In the genomic region with DNA sequence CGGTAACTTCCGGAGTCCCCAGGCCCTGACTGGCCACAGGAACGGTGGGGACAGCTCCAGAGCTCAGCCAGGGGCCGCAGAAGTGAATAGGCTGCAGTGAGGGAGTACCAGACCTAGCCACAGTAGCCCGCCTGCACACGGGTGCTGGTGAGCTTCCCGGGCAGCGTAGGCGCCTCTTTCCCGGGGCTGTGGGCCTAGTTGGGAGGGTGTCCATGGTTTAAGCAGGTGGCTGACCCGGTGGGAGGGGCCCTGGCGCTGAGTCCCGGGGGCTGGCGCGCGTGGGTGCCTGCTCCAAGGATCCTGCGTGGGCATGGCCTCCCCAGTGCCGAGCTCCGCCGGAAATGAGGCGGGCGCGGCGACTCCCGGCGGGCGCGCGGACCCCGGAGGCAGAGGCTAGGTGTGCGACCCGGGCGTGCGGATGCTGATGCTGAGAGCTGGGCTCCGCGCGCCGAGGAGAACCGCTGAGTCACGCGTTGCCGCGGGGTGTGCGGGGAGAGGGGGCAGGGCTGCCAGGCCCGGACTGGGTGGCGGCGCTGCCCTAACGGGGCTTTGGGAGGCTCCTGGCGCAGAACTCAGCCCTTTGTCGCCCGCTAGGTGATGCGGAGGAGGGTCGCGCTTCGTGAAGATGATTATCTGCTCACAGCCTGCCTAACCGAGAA, we compare ENCODE assay signal across 10 mouse cellular contexts. TPM values are rescaled to one million over a fixed set of nuclear protein-coding genes. Genes with fewer than 3 reads are reported as not detected.
A peak's percentile ranks its signal among the peaks of the same experiment; 100 is the strongest.
DNase-seq lines count a peak whose midpoint lies in the region; ATAC-seq and TF ChIP-seq lines count a peak whose summit lies in the region.
"Had no signal": no experiment of that assay in that cellular context is flagged by ENCODE, and none has a peak within 500 bp of the region (broad histone marks: within the 10 kb centered on the region; RNA-seq: fewer than 3 reads in every experiment).

No protein-coding gene starts in this region.

- TF ChIP-seq EP300 in heart, postnatal 0 days (IDR thresholded peaks at IDR 0.05; ENCODE audit: low read depth) = no peak

- no peaks in the 10 kb centered on the region for H3K36me3 ChIP-seq in heart, postnatal 0 days (replicated peaks; ENCODE audit: control insufficient read depth, insufficient read depth, low read length)
- H3K36me3 ChIP-seq in forebrain, embryonic 13.5 days (ENCODE audit: poor library complexity, severe bottlenecking) = no peaks in the 10 kb centered on the region
- no peaks in the 10 kb centered on the region for H3K36me3 ChIP-seq in neural tube, embryonic 14.5 days (ENCODE audit: control insufficient read depth, insufficient read depth, low read length)

- 1% methylated on average over 55 of the region's 56 CpGs for WGBS in heart, postnatal 0 days
- under 1% methylated on average over 50 of the region's 56 CpGs for WGBS in forebrain, embryonic 13.5 days
- WGBS in neural tube, embryonic 14.5 days = under 1% methylated on average over 51 of the region's 56 CpGs

- intact Hi-C loops in heart, postnatal 25 days (cut with DNase I) = no loop called here

- no peak for DNase-seq in heart, postnatal 0 days (ENCODE audit: low spot score)
- no peak for DNase-seq in heart, postnatal 25 days (ENCODE audit: low spot score)
- DNase-seq in adrenal gland, postnatal 25 days = peak; percentile 45
- DNase-seq in left cerebral cortex, adult 11 months (ENCODE audit: low spot score) = peak; percentile 68
- DNase-seq in urinary bladder, postnatal 4 days (ENCODE audit: low spot score in 2 of 2) = no peak

- H3K9ac ChIP-seq in heart, postnatal 0 days (replicated peaks; ENCODE audit: low read depth, low read length) = no peak overlapping the region
- H3K9ac ChIP-seq in forebrain, embryonic 13.5 days = peak overlapping the region; percentile 65
- H3K9ac ChIP-seq in neural tube, embryonic 14.5 days (replicated peaks; ENCODE audit: low read depth, low read length) = peak overlapping the region; percentile 87

- TF ChIP-seq CTCF in heart, postnatal 0 days (IDR thresholded peaks at IDR 0.05; ENCODE audit: low read depth) = no peak

- H3K27me3 ChIP-seq in heart, postnatal 0 days (ENCODE audit: control insufficient read depth, insufficient read depth, low read length) = peaks cover 81% of the 10 kb centered on the region
- peaks cover 94% of the 10 kb centered on the region for H3K27me3 ChIP-seq in forebrain, embryonic 13.5 days
- H3K27me3 ChIP-seq in neural tube, embryonic 14.5 days (ENCODE audit: control insufficient read depth, insufficient read depth, low read length) = peaks cover 27% of the 10 kb centered on the region

- no peaks in the 10 kb centered on the region for H3K4me1 ChIP-seq in heart, postnatal 0 days (ENCODE audit: control insufficient read depth, insufficient read depth)
- peaks cover 14% of the 10 kb centered on the region for H3K4me1 ChIP-seq in forebrain, embryonic 13.5 days
- 0 out of 2 replicates have a peak, but pooled peaks cover 15% of the 10 kb centered on the region for H3K4me1 ChIP-seq in neural tube, embryonic 14.5 days (ENCODE audit: control insufficient read depth, insufficient read depth, low read length)

- no peak for ATAC-seq in heart, postnatal 0 days (ENCODE audit: insufficient read depth, low read depth)
- ATAC-seq in forebrain, embryonic 13.5 days = peak; percentile 51; the same call in 1 of the 2 replicates
- ATAC-seq in neural tube, embryonic 14.5 days (ENCODE audit: low read depth) = peak; percentile 74
- no peak for ATAC-seq in megakaryocyte progenitor cell, adult 5-6 weeks (replicated peaks; ENCODE audit: poor library complexity)

- H3K4me3 ChIP-seq in heart, postnatal 0 days (ENCODE audit: low read depth, low read length) = peak overlapping the region; percentile 32
- H3K4me3 ChIP-seq in forebrain, embryonic 13.5 days = peak overlapping the region; percentile 49
- H3K4me3 ChIP-seq in neural tube, embryonic 14.5 days (ENCODE audit: low read depth, low read length) = peak overlapping the region; percentile 61

- peak overlapping the region; percentile 20 for H3K4me2 ChIP-seq in heart, postnatal 0 days (ENCODE audit: low read depth, low read length)
- H3K4me2 ChIP-seq in forebrain, embryonic 13.5 days = peak overlapping the region; percentile 78
- peak overlapping the region; percentile 82 for H3K4me2 ChIP-seq in neural tube, embryonic 14.5 days (ENCODE audit: low read depth, low read length)

- no peak overlapping the region for H3K27ac ChIP-seq in heart, postnatal 0 days (ENCODE audit: low read depth)
- H3K27ac ChIP-seq in forebrain, embryonic 13.5 days = peak overlapping the region; percentile 42
- H3K27ac ChIP-seq in neural tube, embryonic 14.5 days (ENCODE audit: low read depth, low read length) = peak overlapping the region; percentile 82

- no peaks in the 10 kb centered on the region for H3K9me3 ChIP-seq in heart, postnatal 0 days (replicated peaks; ENCODE audit: control insufficient read depth, low read length)
- no peaks in the 10 kb centered on the region for H3K9me3 ChIP-seq in forebrain, embryonic 13.5 days (replicated peaks)
- no peaks in the 10 kb centered on the region for H3K9me3 ChIP-seq in neural tube, embryonic 14.5 days (ENCODE audit: control insufficient read depth, low read length)

RNA-seq across cellular contexts. Expression of gene Ppp2r2c, which starts 1.4 kb away (rescaled TPM):
- 0.12 TPM in 1 of 2 replicates, not detected in the other for total RNA-seq in heart, postnatal 0 days (2014; rRNA removed; ENCODE audit: low replicate concordance)
- polyA plus RNA-seq in heart, postnatal 0 days (2015; fragmentation: Nextera tagmentation; extraction: Ambion mirVana) = 0.04 TPM in 1 of 2 replicates, not detected in the other
- total RNA-seq in heart, postnatal 25 days (2021) = under 1 TPM; 0.17 to 0.18 TPM
- total RNA-seq in adrenal gland, postnatal 25 days (2021) = 4.7 and 7.5 TPM in 2 replicates
- 8.8 and 9.0 TPM in 2 replicates for polyA plus RNA-seq in forebrain, embryonic 13.5 days (2015; fragmentation: Nextera tagmentation; extraction: Ambion mirVana)
- 64.1 and 67.0 TPM in 2 replicates for polyA plus RNA-seq in neural tube, embryonic 14.5 days (2014; fragmentation: Nextera tagmentation; extraction: Ambion mirVana)
- total RNA-seq in megakaryocyte progenitor cell, adult 5-6 weeks (2015) = not detected in 2 replicates
- total RNA-seq in megakaryocyte progenitor cell, adult 5-6 weeks (2017) = not detected in 2 replicates
- total RNA-seq: hematopoietic stem cell, adult 5-6 weeks; MEL had no signal

RNA-seq across cellular contexts. Expression of gene Man2b2, which starts 39.3 kb away (rescaled TPM):
- total RNA-seq in heart, postnatal 0 days (2014; rRNA removed; ENCODE audit: low replicate concordance) = 18.0 and 33.2 TPM in 2 replicates
- 10.0 and 11.0 TPM in 2 replicates for polyA plus RNA-seq in heart, postnatal 0 days (2015; fragmentation: Nextera tagmentation; extraction: Ambion mirVana)
- total RNA-seq in heart, postnatal 25 days (2021) = 10 to 100 TPM; 14.3 to 14.6 TPM
- 60.2 and 64.4 TPM in 2 replicates for total RNA-seq in adrenal gland, postnatal 25 days (2021)
- polyA plus RNA-seq in forebrain, embryonic 13.5 days (2015; fragmentation: Nextera tagmentation; extraction: Ambion mirVana) = 5.8 and 6.9 TPM in 2 replicates
- polyA plus RNA-seq in neural tube, embryonic 14.5 days (2014; fragmentation: Nextera tagmentation; extraction: Ambion mirVana) = 12.2 and 14.0 TPM in 2 replicates
- total RNA-seq in megakaryocyte progenitor cell, adult 5-6 weeks (2015) = 35.2 and 37.6 TPM in 2 replicates
- total RNA-seq in megakaryocyte progenitor cell, adult 5-6 weeks (2017) = 17.9 and 19.4 TPM in 2 replicates

Comparison
In these comparisons a context has a peak if more than half of its experiments do, and no peak if none do; other contexts are left out.
1. ATAC-seq: peak in forebrain, embryonic 13.5 days (single experiment) and neural tube, embryonic 14.5 days (single experiment); none in heart, postnatal 0 days (single experiment) and megakaryocyte progenitor cell, adult 5-6 weeks (single experiment).
2. DNase-seq: peak in adrenal gland, postnatal 25 days (single experiment) and left cerebral cortex, adult 11 months (single experiment); none in heart, postnatal 0 days (single experiment), heart, postnatal 25 days (single experiment) and urinary bladder, postnatal 4 days (0 of 2).
3. H3K4me2 ChIP-seq: peak in every context shown above with its lines; median percentile 82 in neural tube, embryonic 14.5 days; 78 in forebrain, embryonic 13.5 days; 20 in heart, postnatal 0 days.
4. Peak in every context shown above with its lines, with median percentiles within 50 percentile points of each other: H3K4me3 ChIP-seq.